Comparison of ENCODE assay signal across 8 mouse cellular contexts in the genomic region with DNA sequence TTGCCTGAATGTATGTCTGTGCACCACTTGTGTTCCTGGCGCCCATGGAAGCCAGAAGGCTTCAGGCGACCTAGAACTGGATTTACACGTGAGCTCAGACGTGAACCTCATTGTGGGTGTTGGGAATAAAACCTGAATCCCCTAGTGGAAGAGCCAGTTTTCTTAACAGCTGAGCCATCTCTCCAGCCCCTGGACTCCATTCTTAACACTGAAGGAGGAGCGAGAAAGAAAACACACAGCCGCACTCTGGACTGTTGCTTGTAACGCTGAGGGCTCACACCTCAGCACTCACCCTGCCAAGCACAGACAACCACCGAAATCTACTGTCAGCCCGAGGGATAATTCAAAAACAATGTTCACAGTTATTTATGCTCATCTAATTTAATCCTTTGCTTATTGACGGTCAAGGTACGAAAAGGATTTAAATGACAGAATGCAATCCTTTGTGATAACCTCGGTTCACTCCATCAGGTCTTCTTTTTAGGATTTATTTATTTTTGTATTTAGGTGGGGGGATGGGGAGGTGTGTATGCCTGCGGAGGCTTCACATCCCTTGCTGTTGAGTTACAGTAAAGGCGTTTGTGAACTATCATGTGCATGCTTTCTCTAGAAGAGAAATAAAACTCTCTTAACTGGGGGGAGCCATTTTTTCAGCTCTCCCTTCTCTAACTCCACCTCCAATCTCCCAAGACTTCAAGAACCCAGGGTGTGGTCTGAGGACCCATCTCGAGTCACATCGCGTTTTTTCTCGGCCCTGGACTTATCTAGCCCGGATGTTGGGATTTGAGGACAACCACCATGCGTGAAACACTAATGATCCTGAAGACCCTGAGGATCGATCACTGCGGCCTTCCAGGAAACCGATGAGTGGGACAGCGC. TPM values are rescaled to one million over a fixed set of nuclear protein-coding genes. Genes with fewer than 3 reads are reported as not detected.
DNase-seq lines count a peak whose midpoint lies in the region; ATAC-seq and TF ChIP-seq lines count a peak whose summit lies in the region.

A gene (plus strand): TSS at position 764 of the 879 bp plus-strand sequence.

- TF ChIP-seq CTCF in liver, adult 2 months (IDR thresholded peaks at IDR 0.05; ENCODE audit: low read depth, low read length): no peak

- peaks cover 6% of the 10 kb centered on the region; the same call in 1 of the 2 replicates for H3K36me3 ChIP-seq in liver, adult 2 months (ENCODE audit: control insufficient read depth, insufficient read depth, low read length)
- H3K36me3 ChIP-seq in forebrain, embryonic 14.5 days (ENCODE audit: control insufficient read depth, insufficient read depth, low read length): peaks cover 6% of the 10 kb centered on the region; the same call in 1 of the 2 replicates
- 0 out of 2 replicates have a peak, but pooled peaks cover 1% of the 10 kb centered on the region for H3K36me3 ChIP-seq in hindbrain, embryonic 11.5 days (ENCODE audit: control insufficient read depth, insufficient read depth, low read length)
- H3K36me3 ChIP-seq in liver, embryonic 13.5 days: peaks cover 2% of the 10 kb centered on the region; the same call in 1 of the 2 replicates
- no peaks in the 10 kb centered on the region for H3K36me3 ChIP-seq in stomach, embryonic 15.5 days

- H3K4me1 ChIP-seq in liver, adult 2 months (ENCODE audit: control insufficient read depth, insufficient read depth, low read length): peaks cover 2% of the 10 kb centered on the region; the same call in 1 of the 2 replicates
- H3K4me1 ChIP-seq in forebrain, embryonic 14.5 days (ENCODE audit: control insufficient read depth, insufficient read depth, low read length): peaks cover 16% of the 10 kb centered on the region
- peaks cover 2% of the 10 kb centered on the region; the same call in 1 of the 2 replicates for H3K4me1 ChIP-seq in hindbrain, embryonic 11.5 days (replicated peaks; ENCODE audit: control insufficient read depth, insufficient read depth, low read length)
- peaks cover 55% of the 10 kb centered on the region for H3K4me1 ChIP-seq in liver, embryonic 13.5 days (replicated peaks)
- peaks cover 7% of the 10 kb centered on the region; the same call in 1 of the 2 replicates for H3K4me1 ChIP-seq in stomach, embryonic 15.5 days

- no peak for DNase-seq in liver, adult 2 months (ENCODE audit: extremely low read depth, low read depth, low spot score)
- DNase-seq in liver: no peak
- DNase-seq in adrenal gland, adult 2 months: no peak
- DNase-seq in forebrain, embryonic 14.5 days (ENCODE audit: low spot score): peak; percentile 20
- DNase-seq in hindbrain, embryonic 11.5 days (ENCODE audit: low spot score): peak; percentile 52
- no peak for DNase-seq in liver, embryonic 13.5 days
- no peak for DNase-seq in T-cell, adult 2 months (ENCODE audit: low spot score)

- H3K4me2 ChIP-seq in forebrain, embryonic 14.5 days (ENCODE audit: low read length): peak within 1 kb of the TSS; percentile 80
- peak within 1 kb of the TSS; percentile 77 for H3K4me2 ChIP-seq in hindbrain, embryonic 11.5 days (replicated peaks; ENCODE audit: low read depth, low read length)
- peak within 1 kb of the TSS; percentile 96 for H3K4me2 ChIP-seq in liver, embryonic 13.5 days
- H3K4me2 ChIP-seq in stomach, embryonic 15.5 days: peak within 1 kb of the TSS; percentile 76

- peak within 1 kb of the TSS; percentile 81 for H3K27ac ChIP-seq in liver, adult 2 months (replicated peaks; ENCODE audit: insufficient read depth, low read depth, low read length)
- peak within 1 kb of the TSS; percentile 67; the same call in 1 of the 2 replicates for H3K27ac ChIP-seq in forebrain, embryonic 14.5 days (ENCODE audit: low read depth, low read length)
- H3K27ac ChIP-seq in hindbrain, embryonic 11.5 days (ENCODE audit: low read depth, low read length): peak within 1 kb of the TSS; percentile 63
- peak within 1 kb of the TSS; percentile 92 for H3K27ac ChIP-seq in liver, embryonic 13.5 days
- peak within 1 kb of the TSS; percentile 91 for H3K27ac ChIP-seq in stomach, embryonic 15.5 days

- no peaks in the 10 kb centered on the region for H3K9me3 ChIP-seq in forebrain, embryonic 14.5 days (replicated peaks; ENCODE audit: control insufficient read depth, low read length)
- no peaks in the 10 kb centered on the region for H3K9me3 ChIP-seq in hindbrain, embryonic 11.5 days (ENCODE audit: control insufficient read depth, low read length)
- no peaks in the 10 kb centered on the region for H3K9me3 ChIP-seq in liver, embryonic 13.5 days (replicated peaks)
- H3K9me3 ChIP-seq in stomach, embryonic 15.5 days: no peaks in the 10 kb centered on the region

- no peak for TF ChIP-seq POLR2A in liver, adult 2 months (IDR thresholded peaks at IDR 0.05; ENCODE audit: extremely low read depth, insufficient read depth, low read length)

- H3K4me3 ChIP-seq in liver, adult 2 months (ENCODE audit: insufficient read depth, low read depth, low read length): peak within 1 kb of the TSS; percentile 67
- peak within 1 kb of the TSS; percentile 91 for H3K4me3 ChIP-seq in forebrain, embryonic 14.5 days (ENCODE audit: low read depth, low read length)
- peak within 1 kb of the TSS; percentile 84 for H3K4me3 ChIP-seq in hindbrain, embryonic 11.5 days (ENCODE audit: low read depth, low read length)
- peak within 1 kb of the TSS; percentile 73 for H3K4me3 ChIP-seq in liver, embryonic 13.5 days (replicated peaks)
- H3K4me3 ChIP-seq in stomach, embryonic 15.5 days (replicated peaks): peak within 1 kb of the TSS; percentile 80

- WGBS in liver, adult 2 months: 22% methylated on average over 24 of the region's 24 CpGs
- WGBS in forebrain, embryonic 14.5 days: 8% methylated on average over 24 of the region's 24 CpGs
- 7% methylated on average over 24 of the region's 24 CpGs for WGBS in hindbrain, embryonic 11.5 days
- 15% methylated on average over 24 of the region's 24 CpGs for WGBS in liver, embryonic 13.5 days (ENCODE audit: insufficient replicate concordance)
- 5% methylated on average over 24 of the region's 24 CpGs for WGBS in stomach, embryonic 15.5 days

- ATAC-seq in forebrain, embryonic 14.5 days: peak; percentile 16; the same call in 1 of the 2 replicates
- peak; percentile 18; the same call in 1 of the 2 replicates for ATAC-seq in hindbrain, embryonic 11.5 days (ENCODE audit: low FRiP score)
- peak; percentile 48 for ATAC-seq in liver, embryonic 13.5 days (ENCODE audit: low read depth)
- ATAC-seq in stomach, embryonic 15.5 days (ENCODE audit: insufficient read depth, low FRiP score, low read depth): no peak

- H3K27me3 ChIP-seq in liver, adult 2 months (ENCODE audit: control insufficient read depth, insufficient read depth, low read length): no peaks in the 10 kb centered on the region
- H3K27me3 ChIP-seq in forebrain, embryonic 14.5 days (replicated peaks; ENCODE audit: control insufficient read depth, insufficient read depth, low read length): no peaks in the 10 kb centered on the region
- H3K27me3 ChIP-seq in hindbrain, embryonic 11.5 days (ENCODE audit: control insufficient read depth, insufficient read depth, low read length): no peaks in the 10 kb centered on the region
- H3K27me3 ChIP-seq in liver, embryonic 13.5 days: no peaks in the 10 kb centered on the region
- H3K27me3 ChIP-seq in stomach, embryonic 15.5 days (replicated peaks): no peaks in the 10 kb centered on the region

- H3K79me2 ChIP-seq in liver, adult 2 months (ENCODE audit: control insufficient read depth, insufficient read depth, low read length): peaks cover 3% of the 10 kb centered on the region; the same call in 1 of the 2 replicates

- peak within 1 kb of the TSS; percentile 83 for H3K9ac ChIP-seq in liver, adult 2 months (ENCODE audit: low read depth, low read length)
- peak within 1 kb of the TSS; percentile 89 for H3K9ac ChIP-seq in forebrain, embryonic 14.5 days (ENCODE audit: low read length)
- H3K9ac ChIP-seq in hindbrain, embryonic 11.5 days (ENCODE audit: low read depth, low read length): peak within 1 kb of the TSS; percentile 88
- peak within 1 kb of the TSS; percentile 90 for H3K9ac ChIP-seq in liver, embryonic 13.5 days
- peak within 1 kb of the TSS; percentile 79 for H3K9ac ChIP-seq in stomach, embryonic 15.5 days

RNA-seq across cellular contexts. Expression of the gene that starts here (rescaled TPM):
- 23.6 and 24.2 TPM in 2 replicates for total RNA-seq in liver, adult 2 months (2014; rRNA removed)
- polyA plus RNA-seq in liver, adult 2 months (2012; rRNA removed): 7.6 and 10.8 TPM in 2 replicates
- total RNA-seq in adrenal gland, adult 2 months (2021): 10 to 100 TPM; 30.7 to 31.9 TPM
- 14.1 and 19.7 TPM in 2 replicates for polyA plus RNA-seq in adrenal gland, adult 2 months (2012; rRNA removed)
- 43.6 and 49.0 TPM in 2 replicates for polyA plus RNA-seq in forebrain, embryonic 14.5 days (2014; fragmentation: Nextera tagmentation; extraction: Ambion mirVana)
- 48.0 and 48.1 TPM in 2 replicates for polyA plus RNA-seq in hindbrain, embryonic 11.5 days (2014; fragmentation: Nextera tagmentation; extraction: Ambion mirVana)
- 21.5 and 24.6 TPM in 2 replicates for polyA plus RNA-seq in liver, embryonic 13.5 days (2015; fragmentation: Nextera tagmentation; extraction: Ambion mirVana)
- 33.6 and 34.3 TPM in 2 replicates for polyA plus RNA-seq in stomach, embryonic 15.5 days (2015; fragmentation: Nextera tagmentation; extraction: Ambion mirVana)

Comparison
In these comparisons a context has a peak if more than half of its experiments do, and no peak if none do; other contexts are left out.
1. DNase-seq: peak in forebrain, embryonic 14.5 days (single experiment) and hindbrain, embryonic 11.5 days (single experiment); none in liver, adult 2 months (single experiment), liver (single experiment), adrenal gland, adult 2 months (single experiment), liver, embryonic 13.5 days (single experiment) and T-cell, adult 2 months (single experiment).
2. Peak in every context shown above with its lines, with median percentiles within 50 percentile points of each other: H3K27ac ChIP-seq, H3K4me3 ChIP-seq, H3K9ac ChIP-seq and H3K4me2 ChIP-seq.